Mouse (Mus musculus): ENCODE results near the gene Zfp119a. TPM values are rescaled to one million over a fixed set of nuclear protein-coding genes. Genes with fewer than 3 reads are reported as not detected.
A peak's percentile ranks its signal among the peaks of the same experiment; 100 is the strongest.
"Not testable (repeated sequence)": the region's sequence is repeated elsewhere in the genome, so short reads cannot be mapped to it uniquely, and the experiment has no call there.

Zfp119a gene
- polyA plus RNA-seq (2016; fragmentation: Nextera tagmentation; extraction: Ambion mirVana): 11.4 TPM in 2 replicates

DNA sequence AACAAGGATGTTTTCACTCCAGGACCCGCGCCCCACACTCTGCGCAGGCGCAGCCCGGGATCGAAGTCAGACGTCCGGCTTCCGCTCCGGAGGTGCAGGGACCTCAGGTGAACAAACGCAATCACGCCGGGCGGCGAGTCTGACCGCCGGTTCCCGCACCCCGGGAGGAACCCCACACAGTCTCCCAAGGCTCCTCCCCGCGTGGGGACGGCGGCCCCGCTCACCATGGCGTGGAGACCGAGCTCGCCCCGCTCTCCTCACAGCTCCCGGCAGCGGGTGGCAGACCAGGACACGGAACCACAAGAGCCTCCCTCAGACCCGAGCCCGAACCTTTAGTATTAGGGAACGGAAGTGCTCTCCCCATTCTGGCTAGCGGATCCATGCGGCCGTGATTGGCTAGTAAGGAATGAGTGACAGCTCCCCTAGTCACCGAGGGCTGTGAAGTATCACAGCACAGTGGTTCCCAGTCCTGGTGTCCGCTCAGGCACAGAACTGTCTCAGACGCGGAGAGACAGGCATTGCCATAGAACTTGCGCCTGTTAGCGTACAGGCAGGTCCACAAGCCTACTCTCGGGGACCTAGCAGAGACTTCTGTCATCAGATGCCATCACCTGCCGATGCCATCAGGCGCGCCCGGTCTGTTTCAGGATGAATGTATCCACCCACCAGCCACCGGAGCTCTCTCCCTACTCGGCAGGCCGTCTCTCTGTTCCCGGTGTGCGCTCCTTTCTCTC lies at the start of gene Zfp119a:
TSS of gene Zfp119a (minus strand) at position 295 of the 734 bp plus-strand sequence.
- WGBS: under 1% methylated on average over 37 of the region's 53 CpGs
- H3K36me3 ChIP-seq (replicated peaks); H3K27me3 ChIP-seq; H3K9me3 ChIP-seq: not testable (repeated sequence)
- Histone ChIP-seq H3K4me1 (peaks cover 15% of the 10 kb centered on the region), H3K9ac (peak within 1 kb of the TSS; percentile 53), H3K27ac (peak within 1 kb of the TSS; percentile 83), H3K4me2 (peak within 1 kb of the TSS; percentile 56), H3K4me3 (replicated peaks) (peak within 1 kb of the TSS; percentile 46)
- peak; percentile 99 for ATAC-seq (ENCODE audit: low FRiP score)

DNA sequence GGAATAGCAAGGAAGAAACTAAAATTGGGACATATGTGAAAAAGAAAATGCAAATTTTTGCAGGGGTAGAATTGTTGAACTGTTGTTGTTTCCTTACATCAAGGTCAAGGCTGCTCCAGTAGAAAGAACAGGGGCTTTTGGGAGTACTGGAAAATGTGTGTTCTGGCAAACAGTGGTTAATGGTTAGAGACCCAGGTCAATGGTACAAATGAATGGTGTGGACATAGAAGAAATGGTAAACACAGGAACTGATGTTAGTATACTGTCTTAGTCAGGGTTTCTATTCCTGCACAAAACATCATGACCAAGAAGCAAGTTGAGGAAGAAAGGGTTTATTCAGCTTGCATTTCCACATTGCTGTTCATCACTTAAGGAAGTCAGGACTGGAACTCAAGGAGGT lies 27.9 kb upstream of the Zfp119a start:
- Histone ChIP-seq H3K4me1 (no peaks in the 10 kb centered on the region), H3K4me3 (replicated peaks) (no peak overlapping the region), H3K27me3 (no peaks in the 10 kb centered on the region), H3K9me3 (no peaks in the 10 kb centered on the region), H3K9ac (no peak overlapping the region), H3K4me2 (no peak overlapping the region), H3K27ac (no peak overlapping the region), H3K36me3 (replicated peaks) (no peaks in the 10 kb centered on the region)
- ATAC-seq (ENCODE audit: low FRiP score): no peak

DNA sequence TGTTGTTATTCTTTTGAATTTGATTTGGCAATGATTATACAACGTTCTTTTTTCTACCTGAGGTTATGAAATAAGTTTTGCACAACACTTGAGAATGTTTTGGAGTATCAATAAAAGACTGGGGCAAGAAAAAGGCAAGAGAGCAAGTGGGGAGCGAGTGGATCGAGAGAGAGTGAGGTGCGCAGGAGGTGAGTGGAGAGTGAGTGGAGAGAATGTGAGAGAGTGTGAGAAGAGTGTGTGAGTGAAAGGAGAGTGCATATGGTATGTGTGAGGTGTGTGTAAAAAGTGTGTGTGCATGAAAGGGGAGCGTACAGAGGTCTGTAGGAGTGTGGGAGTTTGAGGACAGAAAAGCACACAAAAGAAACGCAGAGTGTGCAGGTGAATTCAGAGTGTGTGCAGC lies 25.4 kb upstream of the Zfp119a start:
- no peak overlapping the region for H3K4me2 ChIP-seq
- H3K9ac ChIP-seq: no peak overlapping the region
- H3K4me1 ChIP-seq: no peaks in the 10 kb centered on the region
- no peaks in the 10 kb centered on the region for H3K9me3 ChIP-seq
- H3K27ac ChIP-seq: no peak overlapping the region
- H3K36me3 ChIP-seq (replicated peaks): no peaks in the 10 kb centered on the region
- ATAC-seq (ENCODE audit: low FRiP score): no peak
- H3K27me3 ChIP-seq: no peaks in the 10 kb centered on the region
- WGBS: 74% methylated on average over 6 of the region's 6 CpGs
- no peak overlapping the region for H3K4me3 ChIP-seq (replicated peaks)

DNA sequence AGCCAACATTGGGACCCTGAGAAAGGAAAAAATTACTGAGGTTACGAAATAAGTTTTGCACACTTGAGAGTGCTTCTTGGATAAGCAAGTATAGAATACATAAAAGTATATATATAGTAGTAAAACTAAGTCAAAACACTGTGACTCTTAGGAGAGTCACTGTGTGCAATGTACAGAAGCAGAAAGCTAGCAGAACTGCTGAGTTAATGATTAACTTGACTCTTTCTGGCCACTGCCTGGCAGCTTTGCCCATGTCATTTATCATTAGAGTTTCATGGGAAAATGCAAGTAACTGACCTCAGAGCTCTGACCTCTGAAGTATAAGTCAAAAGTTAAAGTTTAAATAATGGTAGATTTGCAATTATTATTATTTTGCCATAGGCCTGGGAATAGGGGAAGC lies 25.0 kb upstream of the Zfp119a start:
- 88% methylated on average over 1 of the region's 1 CpGs for WGBS
- no peak overlapping the region for H3K4me3 ChIP-seq (replicated peaks)
- no peak overlapping the region for H3K9ac ChIP-seq
- H3K36me3 ChIP-seq (replicated peaks): no peaks in the 10 kb centered on the region
- ATAC-seq (ENCODE audit: low FRiP score): no peak
- no peaks in the 10 kb centered on the region for H3K4me1 ChIP-seq
- H3K4me2 ChIP-seq: no peak overlapping the region
- no peaks in the 10 kb centered on the region for H3K27me3 ChIP-seq
- H3K9me3 ChIP-seq: no peaks in the 10 kb centered on the region
- no peak overlapping the region for H3K27ac ChIP-seq

DNA sequence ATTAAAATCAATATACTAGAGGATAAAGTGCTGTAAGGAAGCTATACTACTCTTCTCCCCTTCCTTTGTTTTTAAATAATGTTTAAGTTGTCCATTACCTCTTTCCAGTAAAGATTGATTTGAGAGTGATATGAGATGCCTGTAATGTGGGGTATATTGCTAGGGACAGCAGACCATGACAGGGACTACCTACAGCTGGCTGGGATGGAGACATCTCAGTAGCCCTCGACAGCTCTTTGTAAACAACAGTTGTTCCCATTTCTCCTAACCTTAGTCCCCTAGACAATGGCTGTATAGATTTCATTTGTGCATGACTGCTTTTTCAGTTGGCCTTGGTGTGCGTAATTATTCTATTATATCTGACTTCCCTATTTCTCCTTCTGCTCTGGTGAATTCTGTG lies 24.4 kb upstream of the Zfp119a start:
- Histone ChIP-seq H3K4me1 (no peaks in the 10 kb centered on the region), H3K9ac (no peak overlapping the region), H3K27me3 (no peaks in the 10 kb centered on the region), H3K27ac (no peak overlapping the region), H3K36me3 (replicated peaks) (peaks cover 5% of the 10 kb centered on the region), H3K4me3 (replicated peaks) (no peak overlapping the region), H3K9me3 (0 out of 2 replicates have a peak, but pooled peaks cover 4% of the 10 kb centered on the region), H3K4me2 (no peak overlapping the region)
- no peak for ATAC-seq (ENCODE audit: low FRiP score)
- 73% methylated on average over 2 of the region's 2 CpGs for WGBS

DNA sequence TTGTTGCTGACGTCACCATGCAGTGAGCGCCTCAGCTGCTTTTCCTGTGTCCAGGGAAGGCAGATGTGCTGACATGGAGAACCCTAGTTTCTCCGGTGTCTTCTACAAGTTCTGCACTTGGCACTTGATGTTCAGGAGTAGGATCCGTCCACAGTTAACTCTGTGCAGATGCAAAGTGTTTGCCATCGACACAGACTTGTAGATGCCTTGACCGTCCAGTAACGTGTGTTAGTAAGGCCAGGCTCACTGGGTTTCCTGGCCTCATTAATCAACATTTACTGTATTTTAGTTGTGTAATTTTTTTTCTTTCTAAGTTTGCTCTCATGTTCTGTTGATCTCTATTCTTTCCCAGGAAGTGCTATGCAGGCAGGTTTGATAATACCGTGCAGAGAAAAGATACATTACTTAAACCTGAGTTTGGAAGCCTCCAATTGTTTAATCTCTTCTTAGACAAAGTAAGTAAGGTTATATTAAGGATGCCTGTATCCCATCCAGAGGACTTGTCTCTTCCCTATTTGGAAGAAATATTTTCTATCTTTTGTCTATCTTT lies 13.8 kb upstream of the Zfp119a start:
- Histone ChIP-seq H3K9ac (peak overlapping the region; percentile 36; the same call in 1 of the 2 replicates), H3K36me3 (replicated peaks) (peaks cover 13% of the 10 kb centered on the region), H3K4me3 (replicated peaks) (peak overlapping the region; percentile 49), H3K4me2 (peak overlapping the region; percentile 55)
- not testable (repeated sequence) for ATAC-seq (ENCODE audit: low FRiP score); H3K27ac ChIP-seq; H3K4me1 ChIP-seq; H3K9me3 ChIP-seq; H3K27me3 ChIP-seq
- 17% methylated on average over 6 of the region's 8 CpGs for WGBS

DNA sequence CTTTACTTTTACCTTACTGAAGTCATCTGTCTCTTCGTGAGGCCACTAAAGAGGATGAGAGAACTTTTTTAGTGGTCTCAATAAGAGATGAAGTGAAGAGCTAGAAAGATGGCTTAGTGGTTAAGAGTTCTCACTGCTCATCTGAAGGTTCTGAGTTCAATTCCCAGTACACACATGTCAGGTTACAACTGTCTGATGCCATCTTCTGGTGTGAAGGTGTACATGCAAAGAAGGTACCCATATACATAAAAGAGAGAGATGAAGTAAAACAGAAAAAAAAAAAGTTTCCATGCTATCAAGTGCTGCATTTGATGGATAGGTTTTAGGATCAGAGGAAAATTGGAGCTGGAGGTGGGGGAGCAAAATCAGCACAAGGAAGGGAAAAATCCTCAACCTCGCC lies 6.2 kb upstream of the Zfp119a start:
- ATAC-seq (ENCODE audit: low FRiP score): no peak
- H3K4me3 ChIP-seq (replicated peaks): no peak overlapping the region

DNA sequence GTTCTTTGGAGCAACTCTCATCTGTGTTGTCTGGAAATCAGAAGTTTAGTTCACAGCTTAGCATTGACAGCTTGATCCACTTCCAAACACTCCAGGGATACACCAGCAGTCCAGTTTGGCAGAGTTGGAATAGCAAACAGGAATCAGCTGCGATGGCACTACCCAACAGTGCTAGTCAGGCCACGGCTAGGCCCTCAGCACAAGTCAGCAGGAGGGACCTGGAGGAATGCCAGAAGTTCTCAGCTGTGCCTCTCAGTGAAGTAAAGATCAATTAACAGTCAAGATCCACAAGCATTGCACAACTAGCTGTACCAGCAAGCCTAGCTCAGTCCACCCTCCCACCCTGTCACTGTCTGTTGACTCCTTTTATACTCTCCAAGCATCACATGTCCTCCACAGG lies 4.9 kb upstream of the Zfp119a start:
- H3K36me3 ChIP-seq (replicated peaks): no peaks in the 10 kb centered on the region
- H3K27me3 ChIP-seq: peaks cover 3% of the 10 kb centered on the region
- no peak overlapping the region for H3K27ac ChIP-seq
- no peaks in the 10 kb centered on the region for H3K9me3 ChIP-seq
- H3K4me3 ChIP-seq (replicated peaks): no peak overlapping the region
- no peak overlapping the region for H3K4me2 ChIP-seq
- no peak overlapping the region for H3K9ac ChIP-seq
- WGBS: 66% methylated on average over 2 of the region's 2 CpGs
- ATAC-seq (ENCODE audit: low FRiP score): no peak
- H3K4me1 ChIP-seq: peaks cover 5% of the 10 kb centered on the region

More for the DNA sequence above, 6.2 kb upstream of the Zfp119a start:
- Histone ChIP-seq H3K9ac (no peak overlapping the region), H3K4me1 (no peaks in the 10 kb centered on the region), H3K27me3 (peaks cover 3% of the 10 kb centered on the region), H3K36me3 (replicated peaks) (no peaks in the 10 kb centered on the region), H3K4me2 (no peak overlapping the region), H3K27ac (no peak overlapping the region), H3K9me3 (no peaks in the 10 kb centered on the region)
- WGBS: 63% methylated on average over 2 of the region's 2 CpGs

DNA sequence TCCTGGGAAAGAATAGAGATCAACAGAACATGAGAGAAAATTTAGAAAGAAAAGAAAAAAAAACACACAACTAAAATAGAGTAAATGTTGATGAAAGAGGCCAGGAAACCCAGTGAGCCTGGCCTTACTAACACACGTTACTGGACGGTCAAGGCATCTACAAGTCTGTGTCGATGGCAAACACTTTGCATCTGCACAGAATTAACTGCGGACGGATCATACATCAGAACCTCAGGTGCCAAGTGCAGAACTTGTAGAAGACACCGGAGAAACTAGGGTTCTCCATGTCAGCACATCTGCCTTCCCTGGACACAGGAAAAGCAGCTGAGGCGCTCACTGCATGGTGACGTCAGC lies 471 bp downstream of the Zfp119a start:
- H3K36me3 ChIP-seq (replicated peaks); H3K9me3 ChIP-seq; H3K27me3 ChIP-seq; ATAC-seq (ENCODE audit: low FRiP score): not testable (repeated sequence)
- Histone ChIP-seq H3K4me1 (peaks cover 15% of the 10 kb centered on the region), H3K9ac (peak overlapping the region; percentile 48), H3K27ac (0 out of 2 replicates have a peak overlapping the region, but pooled peaks have one; percentile 42), H3K4me2 (peak overlapping the region; percentile 55), H3K4me3 (replicated peaks) (peak overlapping the region; percentile 46)
- 5% methylated on average over 6 of the region's 8 CpGs for WGBS

DNA sequence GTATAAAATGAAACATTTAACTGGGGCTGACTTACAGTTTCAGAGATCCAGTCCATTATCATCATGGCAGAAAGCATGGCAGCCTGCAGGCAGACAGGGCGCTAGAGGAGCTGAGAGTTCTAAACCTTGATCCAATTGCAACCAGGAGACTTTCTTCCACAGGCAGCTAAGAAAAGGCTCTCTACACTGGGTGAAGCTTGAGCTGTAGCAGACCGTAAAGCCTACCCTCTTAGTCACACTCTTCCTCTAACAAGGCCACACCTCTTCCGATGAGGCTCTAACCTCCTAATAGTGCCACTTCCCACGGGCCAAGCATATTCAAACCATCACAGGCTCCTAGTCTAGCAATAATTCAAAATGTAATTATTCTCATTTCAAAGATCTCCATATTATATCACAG lies 1.5 kb downstream of the Zfp119a start:
- Histone ChIP-seq H3K27ac (no peak overlapping the region), H3K9ac (no peak overlapping the region), H3K9me3 (no peaks in the 10 kb centered on the region), H3K4me3 (replicated peaks) (no peak overlapping the region), H3K36me3 (replicated peaks) (no peaks in the 10 kb centered on the region), H3K4me2 (no peak overlapping the region), H3K27me3 (no peaks in the 10 kb centered on the region), H3K4me1 (peaks cover 15% of the 10 kb centered on the region)
- WGBS: 92% methylated on average over 4 of the region's 4 CpGs
- ATAC-seq (ENCODE audit: low FRiP score): no peak

DNA sequence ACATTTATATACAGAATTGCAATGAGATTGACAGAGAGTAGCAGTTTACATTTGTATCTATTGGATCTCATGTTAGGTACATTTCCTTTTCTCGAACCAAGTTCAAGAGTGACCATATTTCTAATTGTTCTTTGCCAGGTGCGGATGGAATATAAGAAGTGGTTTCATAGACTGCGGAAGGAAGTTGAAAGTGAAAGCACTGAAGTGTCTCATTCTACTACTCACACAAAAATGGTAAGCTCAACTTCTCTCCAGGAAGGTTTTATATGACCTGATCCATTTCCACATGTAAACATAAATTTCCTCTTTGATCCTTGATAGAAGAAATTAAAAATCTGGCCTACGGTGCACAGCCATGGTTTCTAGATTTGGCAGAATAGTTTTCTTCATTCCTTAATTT lies 35.7 kb downstream of the Zfp119a start:
- no peak overlapping the region for H3K4me2 ChIP-seq
- no peak overlapping the region for H3K27ac ChIP-seq
- no peaks in the 10 kb centered on the region for H3K27me3 ChIP-seq
- no peaks in the 10 kb centered on the region for H3K4me1 ChIP-seq
- WGBS: 88% methylated on average over 4 of the region's 4 CpGs
- no peaks in the 10 kb centered on the region for H3K9me3 ChIP-seq
- no peak for ATAC-seq (ENCODE audit: low FRiP score)
- no peak overlapping the region for H3K4me3 ChIP-seq (replicated peaks)
- H3K9ac ChIP-seq: no peak overlapping the region
- H3K36me3 ChIP-seq (replicated peaks): no peaks in the 10 kb centered on the region

DNA sequence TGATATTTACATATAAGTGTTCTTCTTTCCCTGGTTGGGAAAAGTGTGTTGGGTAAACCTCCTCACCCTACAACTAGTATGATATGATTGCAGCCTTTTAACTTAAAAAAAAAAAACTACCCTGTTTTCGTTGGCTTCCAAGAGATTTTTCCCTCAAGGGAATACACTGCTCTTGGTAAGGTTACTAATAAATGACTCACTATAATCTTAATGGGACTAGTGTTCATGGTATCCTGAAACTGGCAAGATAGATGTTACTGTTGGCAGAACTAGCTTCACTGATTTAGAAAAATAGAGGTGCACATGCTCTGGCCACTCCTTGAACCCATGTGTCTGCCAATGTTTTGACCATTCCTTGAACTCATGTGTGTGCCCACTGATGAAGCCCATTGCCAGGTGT lies 57.2 kb downstream of the Zfp119a start:
- Histone ChIP-seq H3K27ac (no peak overlapping the region), H3K4me3 (replicated peaks) (no peak overlapping the region), H3K9ac (no peak overlapping the region), H3K4me2 (no peak overlapping the region), H3K4me1 (no peaks in the 10 kb centered on the region), H3K27me3 (no peaks in the 10 kb centered on the region), H3K9me3 (0 out of 2 replicates have a peak, but pooled peaks cover 2% of the 10 kb centered on the region), H3K36me3 (replicated peaks) (no peaks in the 10 kb centered on the region)
- WGBS: 89% methylated on average over 1 of the region's 1 CpGs
- no peak for ATAC-seq (ENCODE audit: low FRiP score)

DNA sequence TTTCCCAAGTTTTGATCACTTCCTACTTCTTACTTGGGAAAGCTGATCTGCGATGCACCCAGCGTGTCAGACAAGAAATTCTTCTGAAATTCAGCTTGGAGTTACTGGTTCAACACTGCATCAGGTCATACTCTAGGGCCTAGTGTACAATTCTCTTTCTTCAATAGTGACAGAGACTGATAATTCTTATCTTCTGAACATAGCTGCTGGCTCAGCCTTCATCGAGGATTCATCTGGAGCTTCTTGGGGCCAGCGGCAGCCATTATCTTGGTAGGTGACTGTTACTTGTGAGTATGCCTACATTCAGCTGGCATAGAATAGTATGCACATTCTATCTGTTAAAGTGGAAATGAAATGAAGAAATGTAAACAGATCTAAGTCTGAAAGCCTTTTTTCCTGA lies 61.9 kb downstream of the Zfp119a start:
- no peaks in the 10 kb centered on the region for H3K9me3 ChIP-seq
- no peak overlapping the region for H3K27ac ChIP-seq
- WGBS: 92% methylated on average over 4 of the region's 4 CpGs
- no peaks in the 10 kb centered on the region for H3K4me1 ChIP-seq
- H3K27me3 ChIP-seq: no peaks in the 10 kb centered on the region
- no peaks in the 10 kb centered on the region for H3K36me3 ChIP-seq (replicated peaks)
- no peak overlapping the region for H3K4me2 ChIP-seq
- no peak overlapping the region for H3K9ac ChIP-seq
- ATAC-seq (ENCODE audit: low FRiP score): no peak
- no peak overlapping the region for H3K4me3 ChIP-seq (replicated peaks)
